Mouse (Mus musculus) retina, postnatal 7 days (tissue): ENCODE measurements around the gene Tmem52b.
"Not testable (repeated sequence)": the region's sequence is repeated elsewhere in the genome, so short reads cannot be mapped to it uniquely, and the experiment has no call there.

Source experiments
- DNase-seq: peaks from one replicate; pipeline ENCODE4 v3.0.0-alpha.2; 2012; ENCODE audit warnings: low read depth, low spot score

The Tmem52b gene

GRCm38 (mm10) chr6:129512367-129512766 lies at the start of gene Tmem52b:
Gene Tmem52b (plus strand): TSS chr6:129512555.
- DNase-seq: no peak

- no peak for DNase-seq
Measured at GRCm38 (mm10) chr6:129471386-129471785, 41.0 kb upstream of the Tmem52b start.

GRCm38 (mm10) chr6:129472627-129473026 lies 39.7 kb upstream of the Tmem52b start:
- no peak for DNase-seq

GRCm38 (mm10) chr6:129476404-129477126 lies 35.8 kb upstream of the Tmem52b start:
- DNase-seq: no peak

- peak; percentile 2 for DNase-seq
Measured at GRCm38 (mm10) chr6:129480089-129480958, 32.0 kb upstream of the Tmem52b start.

GRCm38 (mm10) chr6:129494924-129495323 lies 17.4 kb upstream of the Tmem52b start:
- no peak for DNase-seq

- no peak for DNase-seq
Measured at GRCm38 (mm10) chr6:129497345-129498218, 14.8 kb upstream of the Tmem52b start.

- DNase-seq: not testable (repeated sequence)
Measured at GRCm38 (mm10) chr6:129499516-129499915, 12.8 kb upstream of the Tmem52b start.

- no peak for DNase-seq
Measured at GRCm38 (mm10) chr6:129503471-129503870, 8.9 kb upstream of the Tmem52b start.

GRCm38 (mm10) chr6:129507024-129507423 lies 5.3 kb upstream of the Tmem52b start, which contains the start of gene Olr1:
Gene Olr1 (minus strand): TSS chr6:129507165.
- DNase-seq: no peak

GRCm38 (mm10) chr6:129510120-129510911 lies 2.0 kb upstream of the Tmem52b start:
- no peak for DNase-seq

- no peak for DNase-seq
Measured at GRCm38 (mm10) chr6:129512868-129513267, 513 bp downstream of the Tmem52b start.

- no peak for DNase-seq
Measured at GRCm38 (mm10) chr6:129513409-129513808, 1.1 kb downstream of the Tmem52b start.

- no peak for DNase-seq
Measured at GRCm38 (mm10) chr6:129514376-129514775, 2.0 kb downstream of the Tmem52b start.

GRCm38 (mm10) chr6:129515068-129515467 lies 2.7 kb downstream of the Tmem52b start:
- no peak for DNase-seq

GRCm38 (mm10) chr6:129516388-129516787 lies 4.0 kb downstream of the Tmem52b start:
- no peak for DNase-seq

GRCm38 (mm10) chr6:129517752-129518408 lies 5.5 kb downstream of the Tmem52b start:
- peak; percentile 29 for DNase-seq

GRCm38 (mm10) chr6:129526069-129526468 lies 13.7 kb downstream of the Tmem52b start:
- no peak for DNase-seq

GRCm38 (mm10) chr6:129527416-129527815 lies 15.1 kb downstream of the Tmem52b start:
- DNase-seq: no peak

- DNase-seq: no peak
Measured at GRCm38 (mm10) chr6:129529605-129530004, 17.2 kb downstream of the Tmem52b start.
